Mouse (Mus musculus): ENCODE results near the gene Ddc. TPM values are rescaled to one million over a fixed set of nuclear protein-coding genes. Genes with fewer than 3 reads are reported as not detected.

The Ddc gene
- total and polyA plus RNA-seq, 2 experiments from 2014 or later: 140 to 248 TPM

GRCm38 (mm10) chr11:11849513-11850311, 48.2 kb downstream of the Ddc start:
- Histone ChIP-seq H3K27ac (ENCODE audit: low read depth) (0 out of 2 replicates have a peak overlapping the region, but pooled peaks have one; percentile 25), H3K9me3 (replicated peaks; ENCODE audit: control insufficient read depth, low read length) (no peaks in the 10 kb centered on the region), H3K4me3 (ENCODE audit: low read depth, low read length) (no peak overlapping the region), H3K4me2 (ENCODE audit: low read depth, low read length) (no peak overlapping the region), H3K4me1 (ENCODE audit: control insufficient read depth, insufficient read depth) (peaks cover 24% of the 10 kb centered on the region), H3K27me3 (ENCODE audit: control insufficient read depth, insufficient read depth, low read length) (no peaks in the 10 kb centered on the region), H3K9ac (replicated peaks; ENCODE audit: low read depth, low read length) (no peak overlapping the region), H3K36me3 (replicated peaks; ENCODE audit: control insufficient read depth, insufficient read depth, low read length) (no peaks in the 10 kb centered on the region)
- ATAC-seq (ENCODE audit: insufficient read depth, low read depth) (no peak), DNase-seq (ENCODE audit: low spot score) (no peak)
- TF ChIP-seq EP300 (IDR thresholded peaks at IDR 0.05; ENCODE audit: low read depth): no peak
- TF ChIP-seq CTCF (IDR thresholded peaks at IDR 0.05; ENCODE audit: low read depth): no peak
- WGBS: 52% methylated on average over 13 of the region's 13 CpGs

- ATAC-seq (ENCODE audit: insufficient read depth, low read depth): no peak
- TF ChIP-seq EP300 (IDR thresholded peaks at IDR 0.05; ENCODE audit: low read depth) (no peak), CTCF (IDR thresholded peaks at IDR 0.05; ENCODE audit: low read depth) (no peak)
- H3K9me3 ChIP-seq (replicated peaks; ENCODE audit: control insufficient read depth, low read length): no peaks in the 10 kb centered on the region
- no peak overlapping the region for H3K4me2 ChIP-seq (ENCODE audit: low read depth, low read length)
- peaks cover 36% of the 10 kb centered on the region for H3K4me1 ChIP-seq (ENCODE audit: control insufficient read depth, insufficient read depth)
- no peaks in the 10 kb centered on the region for H3K36me3 ChIP-seq (replicated peaks; ENCODE audit: control insufficient read depth, insufficient read depth, low read length)
- DNase-seq (ENCODE audit: low spot score): no peak
- WGBS: 91% methylated on average over 4 of the region's 4 CpGs
- no peak overlapping the region for H3K27ac ChIP-seq (ENCODE audit: low read depth)
- H3K9ac ChIP-seq (replicated peaks; ENCODE audit: low read depth, low read length): no peak overlapping the region
- no peaks in the 10 kb centered on the region for H3K27me3 ChIP-seq (ENCODE audit: control insufficient read depth, insufficient read depth, low read length)
- no peak overlapping the region for H3K4me3 ChIP-seq (ENCODE audit: low read depth, low read length)
These were observed 49.5 kb downstream of the Ddc start for GRCm38 (mm10) chr11:11848467-11848866.

GRCm38 (mm10) chr11:11845044-11845443, 52.9 kb downstream of the Ddc start:
- WGBS: 62% methylated on average over 8 of the region's 8 CpGs

GRCm38 (mm10) chr11:11844367-11844971, 53.5 kb downstream of the Ddc start:
- no peak overlapping the region for H3K4me3 ChIP-seq (ENCODE audit: low read depth, low read length)
- H3K4me1 ChIP-seq (ENCODE audit: control insufficient read depth, insufficient read depth): peaks cover 31% of the 10 kb centered on the region; the same call in 1 of the 2 replicates
- whole genome bisulfite sequencing: 28% methylated on average over 13 of the region's 13 CpGs
- ATAC-seq (ENCODE audit: insufficient read depth, low read depth): peak; percentile 89
- H3K9ac ChIP-seq (replicated peaks; ENCODE audit: low read depth, low read length): no peak overlapping the region
- no peak overlapping the region for H3K4me2 ChIP-seq (ENCODE audit: low read depth, low read length)
- no peaks in the 10 kb centered on the region for H3K36me3 ChIP-seq (replicated peaks; ENCODE audit: control insufficient read depth, insufficient read depth, low read length)
- no peaks in the 10 kb centered on the region for H3K9me3 ChIP-seq (replicated peaks; ENCODE audit: control insufficient read depth, low read length)
- DNase-seq (ENCODE audit: low spot score): peak; percentile 86
- TF ChIP-seq EP300 (IDR thresholded peaks at IDR 0.05; ENCODE audit: low read depth) (peak; percentile 94), CTCF (IDR thresholded peaks at IDR 0.05; ENCODE audit: low read depth) (peak; percentile 90)
- no peaks in the 10 kb centered on the region for H3K27me3 ChIP-seq (ENCODE audit: control insufficient read depth, insufficient read depth, low read length)
- H3K27ac ChIP-seq (ENCODE audit: low read depth): peak overlapping the region; percentile 88

More at GRCm38 (mm10) chr11:11845044-11845443, 52.9 kb downstream of the Ddc start:
- Histone ChIP-seq H3K27me3 (ENCODE audit: control insufficient read depth, insufficient read depth, low read length) (no peaks in the 10 kb centered on the region), H3K4me3 (ENCODE audit: low read depth, low read length) (no peak overlapping the region), H3K9me3 (replicated peaks; ENCODE audit: control insufficient read depth, low read length) (no peaks in the 10 kb centered on the region), H3K27ac (ENCODE audit: low read depth) (peak overlapping the region; percentile 88), H3K4me1 (ENCODE audit: control insufficient read depth, insufficient read depth) (peaks cover 28% of the 10 kb centered on the region; the same call in 1 of the 2 replicates), H3K9ac (replicated peaks; ENCODE audit: low read depth, low read length) (no peak overlapping the region), H3K4me2 (ENCODE audit: low read depth, low read length) (no peak overlapping the region), H3K36me3 (replicated peaks; ENCODE audit: control insufficient read depth, insufficient read depth, low read length) (no peaks in the 10 kb centered on the region)
- DNase-seq (ENCODE audit: low spot score) (no peak), ATAC-seq (ENCODE audit: insufficient read depth, low read depth) (no peak)
- TF ChIP-seq EP300 (IDR thresholded peaks at IDR 0.05; ENCODE audit: low read depth): no peak
- TF ChIP-seq CTCF (IDR thresholded peaks at IDR 0.05; ENCODE audit: low read depth): no peak

DNA sequence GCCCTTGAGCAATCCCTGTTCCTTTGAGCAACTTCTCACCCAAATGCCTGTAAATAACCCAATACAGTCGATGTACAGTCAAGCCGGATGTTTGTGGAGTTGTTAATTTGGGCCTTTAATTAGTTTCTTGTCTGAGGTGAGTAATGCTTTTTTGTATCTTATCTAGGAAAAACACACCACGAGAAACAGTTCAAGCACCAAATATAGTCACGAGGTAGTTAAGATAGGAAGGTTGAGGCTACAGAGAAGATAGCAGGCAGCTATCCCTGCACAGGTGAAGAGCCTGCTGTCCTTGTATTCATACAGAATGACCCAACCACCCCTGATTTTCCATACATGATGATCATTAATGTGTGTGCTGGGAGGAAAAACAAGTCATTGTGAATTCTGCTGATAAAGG, 56.4 kb downstream of the Ddc start:
- WGBS: 25% methylated on average over 4 of the region's 4 CpGs
- DNase-seq (ENCODE audit: low spot score) (no peak), ATAC-seq (ENCODE audit: insufficient read depth, low read depth) (no peak)
- Histone ChIP-seq H3K27ac (ENCODE audit: low read depth) (0 out of 2 replicates have a peak overlapping the region, but pooled peaks have one; percentile 8), H3K36me3 (replicated peaks; ENCODE audit: control insufficient read depth, insufficient read depth, low read length) (no peaks in the 10 kb centered on the region), H3K4me3 (ENCODE audit: low read depth, low read length) (no peak overlapping the region), H3K27me3 (ENCODE audit: control insufficient read depth, insufficient read depth, low read length) (no peaks in the 10 kb centered on the region), H3K9ac (replicated peaks; ENCODE audit: low read depth, low read length) (no peak overlapping the region), H3K9me3 (replicated peaks; ENCODE audit: control insufficient read depth, low read length) (no peaks in the 10 kb centered on the region), H3K4me2 (ENCODE audit: low read depth, low read length) (no peak overlapping the region), H3K4me1 (ENCODE audit: control insufficient read depth, insufficient read depth) (peaks cover 47% of the 10 kb centered on the region)
- TF ChIP-seq CTCF (IDR thresholded peaks at IDR 0.05; ENCODE audit: low read depth) (no peak), EP300 (IDR thresholded peaks at IDR 0.05; ENCODE audit: low read depth) (no peak)
